Mouse (Mus musculus): Measurements from ENCODE around the gene Gkap1. TPM values are rescaled to one million over a fixed set of nuclear protein-coding genes. Genes with fewer than 3 reads are reported as not detected.

Gene Gkap1
- total and polyA plus RNA-seq, 3 experiments, result 26.7 to 34.1 TPM; not detected in 1

DNA sequence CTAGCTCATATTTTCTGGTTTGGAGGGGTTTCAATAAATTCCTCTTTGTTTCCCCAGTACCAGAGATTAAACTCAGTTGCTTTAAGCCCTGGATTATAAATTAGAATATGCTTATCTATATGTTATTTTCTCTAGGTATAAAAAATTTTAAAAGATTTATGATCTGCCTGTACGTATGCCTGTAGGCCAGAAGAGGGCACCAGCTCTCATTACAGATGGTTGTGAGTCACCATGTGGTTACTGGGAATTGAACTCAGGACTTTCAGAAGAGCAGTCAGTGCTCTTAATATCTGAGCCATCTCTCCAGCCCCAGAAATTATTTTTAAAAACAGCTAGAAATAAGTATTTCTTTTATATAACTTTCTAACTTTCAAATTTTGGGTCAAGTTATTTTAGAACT, 13.8 kb upstream of the Gkap1 start (continued):
- no peak for TF ChIP-seq GABPA (IDR thresholded peaks at IDR 0.05; ENCODE audit: low read depth, low read length)

DNA sequence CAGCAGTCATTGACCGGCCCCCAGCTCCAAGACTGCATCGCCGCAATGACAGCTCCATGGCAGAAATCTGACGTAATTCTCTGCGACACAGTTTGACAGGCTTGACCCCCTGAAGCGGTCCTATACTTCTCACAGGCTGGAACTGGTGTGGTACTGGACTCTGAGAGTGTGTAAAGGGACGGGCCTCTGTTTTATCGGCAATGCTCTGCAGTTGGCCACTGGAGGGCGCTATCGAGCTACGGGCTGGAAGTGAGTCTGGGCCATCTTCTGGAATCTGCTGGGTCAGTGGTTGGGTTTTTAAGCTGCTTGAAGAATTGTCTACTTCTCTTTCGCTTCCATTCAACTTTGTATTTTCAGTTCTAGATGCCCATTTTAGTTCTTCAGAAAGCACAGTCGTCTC, 12.3 kb upstream of the Gkap1 start:
- H3K4me1 ChIP-seq (ENCODE audit: control insufficient read depth in 1 of 2, insufficient read depth in 2 of 2, low read length in 2 of 2), result no peaks in the 10 kb centered on the region
- no peaks in the 10 kb centered on the region for H3K9me3 ChIP-seq (replicated peaks; ENCODE audit: insufficient read depth, low read length)
- H3K36me3 ChIP-seq (ENCODE audit: control insufficient read depth in 1 of 2, insufficient read depth in 2 of 2, low read length in 2 of 2), result no peaks in the 10 kb centered on the region; a peak in 1 of 4 replicates
- no peaks in the 10 kb centered on the region for H3K79me2 ChIP-seq (ENCODE audit: control insufficient read depth, insufficient read depth, low read length, poor library complexity)
- H3K9ac ChIP-seq (ENCODE audit: control insufficient read depth, low read depth, low read length, poor library complexity, severe bottlenecking), result no peak overlapping the region
- peak; percentile 98 for TF ChIP-seq SMC3 (IDR thresholded peaks at IDR 0.05; ENCODE audit: low read depth, low read length)
- TF ChIP-seq GATA1 (IDR thresholded peaks at IDR 0.05; ENCODE audit: low read depth, low read length), result no peak
- no peak for TF ChIP-seq SIN3A (IDR thresholded peaks at IDR 0.05; ENCODE audit: low read length)
- TF ChIP-seq NELFE (IDR thresholded peaks at IDR 0.05; ENCODE audit: low read depth, low read length), result no peak
- no peak for TF ChIP-seq CHD2 (IDR thresholded peaks at IDR 0.05; ENCODE audit: low read length)
- no peak for TF ChIP-seq E2F4 (IDR thresholded peaks at IDR 0.05; ENCODE audit: borderline replicate concordance, low read depth, low read length)
- no peak for TF ChIP-seq MYB (IDR thresholded peaks at IDR 0.05; ENCODE audit: low read depth, low read length)
- TF ChIP-seq RAD21 (IDR thresholded peaks at IDR 0.05; ENCODE audit: low read depth, low read length), result peak; percentile 98
- TF ChIP-seq HCFC1 (IDR thresholded peaks at IDR 0.05; ENCODE audit: low read depth, low read length), result no peak
- no peak for TF ChIP-seq POLR2AphosphoS5 (IDR thresholded peaks at IDR 0.05; ENCODE audit: borderline replicate concordance, low read depth, low read length)
- TF ChIP-seq ZC3H11A (IDR thresholded peaks at IDR 0.05; ENCODE audit: low read depth, low read length), result peak; percentile 94
- TF ChIP-seq CTCF (IDR thresholded peaks at IDR 0.05 in 2 of 3, conservative IDR thresholded peaks at IDR 0.05 in 1 of 3; ENCODE audit: control insufficient read depth in 1 of 3, insufficient read depth in 1 of 3, low read depth in 2 of 3, low read length in 3 of 3, poor library complexity in 1 of 3, severe bottlenecking in 1 of 3), result peak; percentile 98 to 99 (median 99)
- TF ChIP-seq MYC (IDR thresholded peaks at IDR 0.05; ENCODE audit: low read depth, low read length), result no peak
- no peak for TF ChIP-seq TBP (IDR thresholded peaks at IDR 0.05; ENCODE audit: low read depth, low read length)
- no peak for TF ChIP-seq USF1 (IDR thresholded peaks at IDR 0.05; ENCODE audit: low read depth, low read length)
- TF ChIP-seq ETS1 (IDR thresholded peaks at IDR 0.05; ENCODE audit: low read depth, low read length), result no peak
- TF ChIP-seq ELF1 (IDR thresholded peaks at IDR 0.05; ENCODE audit: low read depth, low read length), result no peak
- no peak for TF ChIP-seq NRF1 (IDR thresholded peaks at IDR 0.05; ENCODE audit: insufficient read depth, low read depth, low read length, poor library complexity, severe bottlenecking)
- TF ChIP-seq MEF2A (IDR thresholded peaks at IDR 0.05; ENCODE audit: extremely low read depth, insufficient replicate concordance, low read depth, low read length, poor library complexity, severe bottlenecking), result no peak
- TF ChIP-seq EP300 (IDR thresholded peaks at IDR 0.05; ENCODE audit: low read depth in 1 of 2, low read length in 2 of 2), result no peak
- no peak for TF ChIP-seq ZMIZ1 (IDR thresholded peaks at IDR 0.05; ENCODE audit: low read depth, low read length)
- TF ChIP-seq JUND (IDR thresholded peaks at IDR 0.05; ENCODE audit: low read depth, low read length), result no peak
- no peak for TF ChIP-seq MXI1 (IDR thresholded peaks at IDR 0.05; ENCODE audit: low read depth, low read length)
- TF ChIP-seq ZKSCAN1 (IDR thresholded peaks at IDR 0.05; ENCODE audit: low read depth, low read length), result no peak
- no peak for TF ChIP-seq USF2 (IDR thresholded peaks at IDR 0.05; ENCODE audit: borderline replicate concordance in 1 of 2, insufficient read depth in 1 of 2, low read depth in 1 of 2, low read length in 2 of 2)
- TF ChIP-seq POLR2AphosphoS2 (IDR thresholded peaks at IDR 0.05; ENCODE audit: low read length), result no peak
- TF ChIP-seq ZNF384 (IDR thresholded peaks at IDR 0.05; ENCODE audit: low read depth, low read length), result no peak
- no peak for TF ChIP-seq TCF12 (IDR thresholded peaks at IDR 0.05; ENCODE audit: low read depth, low read length)
- no peak for TF ChIP-seq GABPA (IDR thresholded peaks at IDR 0.05; ENCODE audit: low read depth, low read length)
- TF ChIP-seq MAZ (IDR thresholded peaks at IDR 0.05; ENCODE audit: low read depth, low read length), result no peak
- no peaks in the 10 kb centered on the region for H3K27me3 ChIP-seq (ENCODE audit: control insufficient read depth in 1 of 2, insufficient read depth in 2 of 2, low read length in 2 of 2)
- no peak overlapping the region for H3K4me3 ChIP-seq (ENCODE audit: control insufficient read depth in 1 of 2, insufficient read depth in 1 of 2, low read depth in 2 of 2, low read length in 2 of 2)
- DNase-seq (ENCODE audit: low read depth, low spot score), result peak; percentile 85
- no peak overlapping the region for H3K27ac ChIP-seq (ENCODE audit: control insufficient read depth, low read depth, low read length)
